Mouse (Mus musculus): ENCODE measurements around the gene Ypel5. TPM values are rescaled to one million over a fixed set of nuclear protein-coding genes. Genes with fewer than 3 reads are reported as not detected.

Gene Ypel5
- polyA plus RNA-seq, 1 experiment from 2014 or later, result 63.1 TPM

GRCm38 (mm10) chr17:72889556-72890397 lies 53.5 kb downstream of the Ypel5 start:
- H3K4me2 ChIP-seq (ENCODE audit: low read length), result peak overlapping the region; percentile 19; the same call in 1 of the 2 replicates
- no peak for ATAC-seq (replicated peaks; ENCODE audit: low FRiP score, low read depth)
- H3K4me3 ChIP-seq (replicated peaks; ENCODE audit: low read depth, low read length), result no peak overlapping the region
- H3K9me3 ChIP-seq (replicated peaks; ENCODE audit: low read length), result no peaks in the 10 kb centered on the region
- peak; percentile 91 for DNase-seq (ENCODE audit: low spot score)
- H3K9ac ChIP-seq (ENCODE audit: low read depth, low read length), result no peak overlapping the region
- peak; percentile 72 for TF ChIP-seq CTCF (IDR thresholded peaks at IDR 0.05; ENCODE audit: low read depth)
- no peaks in the 10 kb centered on the region for H3K27me3 ChIP-seq (ENCODE audit: insufficient read depth, low read length)
- WGBS, result 20% methylated on average over 20 of the region's 20 CpGs
- no peak overlapping the region for H3K27ac ChIP-seq
- H3K36me3 ChIP-seq (ENCODE audit: insufficient read depth, low read length), result no peaks in the 10 kb centered on the region
- H3K4me1 ChIP-seq (replicated peaks; ENCODE audit: insufficient read depth, low read length), result no peaks in the 10 kb centered on the region

DNA sequence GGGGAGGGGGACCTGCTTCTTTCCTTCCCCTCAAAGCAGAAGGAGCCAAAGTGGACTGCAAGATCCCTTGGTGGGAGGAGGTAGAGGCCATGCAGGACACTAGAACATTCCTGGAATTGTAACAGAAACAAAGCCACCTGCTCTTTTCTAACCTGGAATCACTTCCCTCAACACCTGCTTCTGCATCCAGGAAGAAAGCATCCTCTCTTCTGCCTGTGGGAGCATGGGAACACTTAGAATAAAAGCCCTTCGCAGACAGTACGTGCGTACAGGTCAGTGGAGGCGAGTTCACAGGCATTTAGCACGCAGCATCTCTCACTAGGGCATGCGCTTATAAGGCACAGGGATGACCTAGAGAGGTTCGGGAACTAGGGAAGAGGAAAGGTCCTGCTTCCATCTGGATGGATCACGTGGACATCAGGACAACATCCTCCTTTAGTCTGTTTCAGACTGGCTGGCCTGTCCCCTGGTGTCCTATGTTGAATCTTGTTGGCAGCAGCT lies 54.2 kb downstream of the Ypel5 start:
- WGBS, result 66% methylated on average over 8 of the region's 8 CpGs
- Histone ChIP-seq H3K9ac (ENCODE audit: low read depth, low read length) (no peak overlapping the region), H3K9me3 (replicated peaks; ENCODE audit: low read length) (no peaks in the 10 kb centered on the region), H3K4me2 (ENCODE audit: low read length) (no peak overlapping the region), H3K36me3 (ENCODE audit: insufficient read depth, low read length) (no peaks in the 10 kb centered on the region), H3K4me1 (replicated peaks; ENCODE audit: insufficient read depth, low read length) (no peaks in the 10 kb centered on the region), H3K4me3 (replicated peaks; ENCODE audit: low read depth, low read length) (no peak overlapping the region), H3K27me3 (ENCODE audit: insufficient read depth, low read length) (no peaks in the 10 kb centered on the region), H3K27ac (no peak overlapping the region)
- TF ChIP-seq CTCF (IDR thresholded peaks at IDR 0.05; ENCODE audit: low read depth), result no peak
- ATAC-seq (replicated peaks; ENCODE audit: low FRiP score, low read depth) (no peak), DNase-seq (ENCODE audit: low spot score) (no peak)

DNA sequence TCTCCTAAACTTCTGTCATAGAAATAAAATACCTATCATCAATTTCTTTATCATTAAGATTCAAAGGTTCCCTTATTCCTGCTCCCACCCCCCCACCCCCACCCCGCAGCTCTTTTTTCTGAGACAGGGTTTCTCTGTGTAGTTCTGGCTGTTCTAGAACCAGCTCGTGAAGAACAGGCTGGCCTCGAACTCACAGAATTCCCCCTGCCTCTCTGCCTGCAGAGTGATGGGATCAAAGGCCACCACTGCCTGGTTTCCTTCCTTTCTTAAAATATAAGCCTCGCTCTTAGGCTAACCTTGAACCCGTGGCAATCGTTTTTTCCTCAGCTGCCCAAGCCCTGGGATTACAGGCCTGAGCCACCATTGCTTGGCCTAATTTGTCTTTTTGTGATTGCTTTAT lies 55.3 kb downstream of the Ypel5 start:
- no peak for ATAC-seq (replicated peaks; ENCODE audit: low FRiP score, low read depth)
- Histone ChIP-seq H3K27ac (no peak overlapping the region), H3K4me1 (replicated peaks; ENCODE audit: insufficient read depth, low read length) (no peaks in the 10 kb centered on the region), H3K9ac (ENCODE audit: low read depth, low read length) (no peak overlapping the region), H3K4me3 (replicated peaks; ENCODE audit: low read depth, low read length) (no peak overlapping the region), H3K4me2 (ENCODE audit: low read length) (no peak overlapping the region), H3K36me3 (ENCODE audit: insufficient read depth, low read length) (no peaks in the 10 kb centered on the region), H3K9me3 (replicated peaks; ENCODE audit: low read length) (no peaks in the 10 kb centered on the region), H3K27me3 (ENCODE audit: insufficient read depth, low read length) (no peaks in the 10 kb centered on the region)
- 90% methylated on average over 6 of the region's 6 CpGs for WGBS
- TF ChIP-seq CTCF (IDR thresholded peaks at IDR 0.05; ENCODE audit: low read depth), result no peak
- no peak for DNase-seq (ENCODE audit: low spot score)

DNA sequence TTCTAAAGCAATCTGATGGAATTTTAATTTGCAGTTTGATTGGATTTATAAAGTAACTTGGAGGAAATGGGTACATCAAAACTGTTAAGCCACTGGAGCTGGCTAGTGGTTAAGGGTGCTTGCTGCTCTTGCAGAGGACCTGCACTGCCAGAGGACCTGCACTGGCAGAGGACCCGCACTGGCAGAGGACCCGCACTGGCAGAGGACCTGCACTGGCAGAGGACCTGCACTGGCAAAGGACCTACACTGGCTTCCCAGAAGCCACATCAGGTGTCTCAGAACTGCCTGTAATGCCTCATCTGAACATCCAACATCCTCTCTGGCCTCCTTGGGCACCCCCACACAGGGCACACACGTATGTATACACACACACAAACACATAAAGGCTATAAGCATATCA lies 59.3 kb downstream of the Ypel5 start:
- DNase-seq (ENCODE audit: low spot score), result no peak
- ATAC-seq (replicated peaks; ENCODE audit: low FRiP score, low read depth), result no peak
- no peak for TF ChIP-seq CTCF (IDR thresholded peaks at IDR 0.05; ENCODE audit: low read depth)
- no peak overlapping the region for H3K4me2 ChIP-seq (ENCODE audit: low read length)
- H3K4me3 ChIP-seq (replicated peaks; ENCODE audit: low read depth, low read length), result no peak overlapping the region
- H3K9me3 ChIP-seq (replicated peaks; ENCODE audit: low read length), result no peaks in the 10 kb centered on the region
- H3K27me3 ChIP-seq (ENCODE audit: insufficient read depth, low read length), result no peaks in the 10 kb centered on the region
- no peak overlapping the region for H3K27ac ChIP-seq
- WGBS, result 89% methylated on average over 3 of the region's 3 CpGs
- H3K36me3 ChIP-seq (ENCODE audit: insufficient read depth, low read length), result no peaks in the 10 kb centered on the region
- H3K9ac ChIP-seq (ENCODE audit: low read depth, low read length), result no peak overlapping the region
- H3K4me1 ChIP-seq (replicated peaks; ENCODE audit: insufficient read depth, low read length), result no peaks in the 10 kb centered on the region

DNA sequence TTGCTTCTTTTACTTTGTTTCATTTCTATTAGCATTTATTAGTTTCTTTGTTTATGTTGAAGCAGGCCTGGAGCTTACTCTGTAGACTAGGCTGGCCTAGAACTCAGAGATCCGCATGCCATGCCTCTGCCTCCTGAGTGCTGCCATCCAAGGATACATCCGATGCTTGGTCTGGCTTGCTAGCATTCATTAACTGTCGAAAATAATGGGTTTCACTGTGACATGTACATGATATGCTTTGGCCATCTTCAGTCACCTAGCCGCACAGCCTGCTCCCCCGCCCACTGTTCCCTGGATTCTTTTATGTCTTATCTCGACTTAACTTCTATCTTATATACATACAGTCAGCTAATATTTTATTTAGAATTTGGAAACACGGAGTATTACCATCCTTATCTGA lies 60.8 kb downstream of the Ypel5 start:
- no peak for DNase-seq (ENCODE audit: low spot score)
- no peaks in the 10 kb centered on the region for H3K9me3 ChIP-seq (replicated peaks; ENCODE audit: low read length)
- H3K27ac ChIP-seq, result no peak overlapping the region
- H3K9ac ChIP-seq (ENCODE audit: low read depth, low read length), result no peak overlapping the region
- H3K4me1 ChIP-seq (replicated peaks; ENCODE audit: insufficient read depth, low read length), result no peaks in the 10 kb centered on the region
- no peaks in the 10 kb centered on the region for H3K36me3 ChIP-seq (ENCODE audit: insufficient read depth, low read length)
- no peak for ATAC-seq (replicated peaks; ENCODE audit: low FRiP score, low read depth)
- 84% methylated on average over 7 of the region's 7 CpGs for WGBS
- TF ChIP-seq CTCF (IDR thresholded peaks at IDR 0.05; ENCODE audit: low read depth), result no peak
- no peak overlapping the region for H3K4me2 ChIP-seq (ENCODE audit: low read length)
- no peaks in the 10 kb centered on the region for H3K27me3 ChIP-seq (ENCODE audit: insufficient read depth, low read length)
- H3K4me3 ChIP-seq (replicated peaks; ENCODE audit: low read depth, low read length), result no peak overlapping the region

- ATAC-seq (replicated peaks; ENCODE audit: low FRiP score, low read depth) (no peak), DNase-seq (ENCODE audit: low spot score) (no peak)
Measured at GRCm38 (mm10) chr17:72897961-72898360, 61.7 kb downstream of the Ypel5 start.

More at GRCm38 (mm10) chr17:72897961-72898360, 61.7 kb downstream of the Ypel5 start:
- no peaks in the 10 kb centered on the region for H3K27me3 ChIP-seq (ENCODE audit: insufficient read depth, low read length)
- 80% methylated on average over 5 of the region's 5 CpGs for WGBS
- H3K36me3 ChIP-seq (ENCODE audit: insufficient read depth, low read length), result no peaks in the 10 kb centered on the region
- TF ChIP-seq CTCF (IDR thresholded peaks at IDR 0.05; ENCODE audit: low read depth), result no peak
- no peak overlapping the region for H3K27ac ChIP-seq
- no peaks in the 10 kb centered on the region for H3K9me3 ChIP-seq (replicated peaks; ENCODE audit: low read length)
- no peak overlapping the region for H3K4me3 ChIP-seq (replicated peaks; ENCODE audit: low read depth, low read length)
- H3K4me2 ChIP-seq (ENCODE audit: low read length), result no peak overlapping the region
- H3K4me1 ChIP-seq (replicated peaks; ENCODE audit: insufficient read depth, low read length), result no peaks in the 10 kb centered on the region
- no peak overlapping the region for H3K9ac ChIP-seq (ENCODE audit: low read depth, low read length)
